Mouse (Mus musculus) heart, postnatal 0 days (tissue): Measurements from ENCODE around the gene Rnf7. TPM values are rescaled to one million over a fixed set of nuclear protein-coding genes. Genes with fewer than 3 reads are reported as not detected.
"Not testable (repeated sequence)": the region's sequence is repeated elsewhere in the genome, so short reads cannot be mapped to it uniquely, and the experiment has no call there.

Experiments used
- ATAC-seq: fragments of 200-750 bp; cut with Nextera tagmentation; 2 replicates; pipeline ENCODE4 v1.8.0; 2017; ENCODE audit warnings: low read depth, moderate number of reproducible peaks, moderate library complexity; ENCODE audit not compliant: insufficient read depth
- DNase-seq: peaks from one replicate; pipeline ENCODE4 v3.0.0-alpha.2; 2016; ENCODE audit warnings: low spot score
- H3K27ac ChIP-seq: fragments of 300-500 bp; sonication (generic); 2 replicates; pipeline ENCODE4 v1.5.1; 2014; ENCODE audit warnings: low read depth, mild to moderate bottlenecking
- H3K27me3 ChIP-seq: fragments of 300-500 bp; sonication (generic); 2 replicates; pipeline ENCODE4 v1.6.1; 2014; ENCODE audit warnings: low read length, mixed read lengths; ENCODE audit not compliant: control insufficient read depth, insufficient read depth
- H3K36me3 ChIP-seq: fragments of 300-500 bp; sonication (generic); replicated peaks from 2 replicates; pipeline ENCODE4 v1.6.1; 2014; ENCODE audit warnings: low read length, mixed read lengths; ENCODE audit not compliant: control insufficient read depth, insufficient read depth
- H3K4me1 ChIP-seq: fragments of 300-500 bp; sonication (generic); 2 replicates; pipeline ENCODE4 v1.6.1; 2014; ENCODE audit warnings: antibody characterized with exemption; ENCODE audit not compliant: control insufficient read depth, insufficient read depth
- H3K4me2 ChIP-seq: fragments of 300-500 bp; sonication (generic); 2 replicates; pipeline ENCODE4 v1.6.1; 2014; ENCODE audit warnings: low read depth, mild to moderate bottlenecking, low read length, moderate library complexity
- H3K4me3 ChIP-seq: fragments of 300-500 bp; sonication (generic); 2 replicates; pipeline ENCODE4 v1.5.1; 2014; ENCODE audit warnings: low read depth, low read length
- H3K9ac ChIP-seq: fragments of 300-500 bp; sonication (generic); replicated peaks from 2 replicates; pipeline ENCODE4 v1.6.1; 2014; ENCODE audit warnings: low read depth, low read length, mixed read lengths
- H3K9me3 ChIP-seq: fragments of 300-500 bp; sonication (generic); replicated peaks from 2 replicates; pipeline ENCODE4 v1.6.1; 2016; ENCODE audit warnings: low read length; ENCODE audit not compliant: control insufficient read depth
- CTCF ChIP-seq: IDR thresholded peaks from 2 replicates; pipeline ENCODE4 v1.5.1; 2016; ENCODE audit warnings: antibody characterized with exemption, control low read depth, low read depth
- EP300 ChIP-seq: IDR thresholded peaks from 2 replicates; pipeline ENCODE4 v1.6.1; 2016; ENCODE audit warnings: antibody characterized with exemption, low read depth
- WGBS: fragments of 180-500 bp; shearing (Covaris S2); extraction: QIAGEN DNeasy Blood & Tissue Kit; methylation state at CpG from one replicate; pipeline ENCODE4 v1.1.7; 2014; 5-methylcytosine and 5-hydroxymethylcytosine counted together
- polyA plus RNA-seq: library from polyadenylated mRNA; unstranded; fragments of >200 nt; fragmentation: Nextera tagmentation; extraction: Ambion mirVana; gene quantifications from 2 replicates; pipeline ENCODE4 v1.2.1, GENCODE M21; 2015
- total RNA-seq: library from RNA; depleted of rRNA; stranded (reverse); fragments of >200 nt; gene quantifications from 2 replicates; pipeline ENCODE4 v1.2.3, GENCODE M21; 2014; ENCODE audit warnings: low replicate concordance

Rnf7 gene
- total and polyA plus RNA-seq, 2 experiments from 2014 or later = 199 to 762 TPM

GRCm38 (mm10) chr9:96483648-96484047, 5.2 kb upstream of the Rnf7 start:
- Histone ChIP-seq H3K9ac (no peak overlapping the region), H3K9me3 (no peaks in the 10 kb centered on the region), H3K4me1 (no peaks in the 10 kb centered on the region), H3K4me3 (no peak overlapping the region), H3K36me3 (no peaks in the 10 kb centered on the region), H3K27ac (no peak overlapping the region), H3K4me2 (no peak overlapping the region), H3K27me3 (no peaks in the 10 kb centered on the region)
- 64% methylated on average over 2 of the region's 2 CpGs for WGBS
- DNase-seq = no peak
- TF ChIP-seq CTCF (no peak), EP300 (no peak)
- ATAC-seq = no peak

GRCm38 (mm10) chr9:96483028-96483427, 4.6 kb upstream of the Rnf7 start:
- H3K27me3 ChIP-seq = no peaks in the 10 kb centered on the region
- no peaks in the 10 kb centered on the region for H3K4me1 ChIP-seq
- TF ChIP-seq CTCF = no peak
- TF ChIP-seq EP300 = no peak
- H3K9me3 ChIP-seq = no peaks in the 10 kb centered on the region
- no peak overlapping the region for H3K27ac ChIP-seq
- ATAC-seq = no peak
- DNase-seq = no peak
- no peak overlapping the region for H3K4me3 ChIP-seq
- no peaks in the 10 kb centered on the region for H3K36me3 ChIP-seq
- H3K9ac ChIP-seq = no peak overlapping the region
- H3K4me2 ChIP-seq = no peak overlapping the region
- 41% methylated on average over 3 of the region's 3 CpGs for WGBS

GRCm38 (mm10) chr9:96472356-96472755, 6.1 kb downstream of the Rnf7 start:
- WGBS = 87% methylated on average over 3 of the region's 3 CpGs
- Histone ChIP-seq H3K9me3 (no peaks in the 10 kb centered on the region), H3K4me3 (no peak overlapping the region), H3K27ac (no peak overlapping the region), H3K36me3 (peaks cover 22% of the 10 kb centered on the region), H3K27me3 (no peaks in the 10 kb centered on the region), H3K4me1 (peaks cover 7% of the 10 kb centered on the region), H3K4me2 (no peak overlapping the region), H3K9ac (no peak overlapping the region)
- TF ChIP-seq CTCF = no peak
- no peak for TF ChIP-seq EP300
- ATAC-seq = no peak
- DNase-seq = no peak

GRCm38 (mm10) chr9:96471681-96472080, 6.8 kb downstream of the Rnf7 start:
- ATAC-seq, H3K4me3 ChIP-seq, H3K9ac ChIP-seq, DNase-seq, H3K27ac ChIP-seq, H3K4me2 ChIP-seq, H3K4me1 ChIP-seq, H3K27me3 ChIP-seq, H3K9me3 ChIP-seq: not testable (repeated sequence)
- 93% methylated on average over 4 of the region's 4 CpGs for WGBS
- peaks cover 29% of the 10 kb centered on the region for H3K36me3 ChIP-seq

GRCm38 (mm10) chr9:96470266-96470974, 8.1 kb downstream of the Rnf7 start:
- 93% methylated on average over 8 of the region's 8 CpGs for WGBS
- no peak for ATAC-seq

More at GRCm38 (mm10) chr9:96470266-96470974, 8.1 kb downstream of the Rnf7 start:
- no peak overlapping the region for H3K4me3 ChIP-seq
- H3K27me3 ChIP-seq = no peaks in the 10 kb centered on the region
- peaks cover 29% of the 10 kb centered on the region for H3K36me3 ChIP-seq
- no peak overlapping the region for H3K4me2 ChIP-seq
- no peak for DNase-seq
- no peak for TF ChIP-seq CTCF
- no peak for TF ChIP-seq EP300
- H3K27ac ChIP-seq = no peak overlapping the region
- H3K4me1 ChIP-seq = no peaks in the 10 kb centered on the region
- H3K9me3 ChIP-seq = no peaks in the 10 kb centered on the region
- no peak overlapping the region for H3K9ac ChIP-seq
